Mouse (Mus musculus) hindbrain, embryonic 10.5 days (tissue): Measurements from ENCODE around the gene Gapdh. TPM values are rescaled to one million over a fixed set of nuclear protein-coding genes. Genes with fewer than 3 reads are reported as not detected.

Experiments used
- DNase-seq: peaks from one replicate; pipeline ENCODE4 v3.0.0-alpha.2; 2017; ENCODE audit warnings: low spot score
- H3K27ac ChIP-seq: fragments of 300-500 bp; sonication (generic); 2 replicates; pipeline ENCODE4 v1.5.1; 2016; ENCODE audit warnings: mild to moderate bottlenecking, moderate library complexity
- H3K27me3 ChIP-seq: fragments of 300-500 bp; sonication (generic); 2 replicates; pipeline ENCODE4 v1.6.1; 2016; ENCODE audit warnings: mild to moderate bottlenecking; ENCODE audit not compliant: poor library complexity, insufficient read depth, severe bottlenecking
- H3K36me3 ChIP-seq: fragments of 300-500 bp; sonication (generic); 2 replicates; pipeline ENCODE4 v1.6.1; 2016; ENCODE audit warnings: mild to moderate bottlenecking, moderate library complexity
- H3K4me1 ChIP-seq: fragments of 300-500 bp; sonication (generic); replicated peaks from 2 replicates; pipeline ENCODE4 v1.6.1; 2016; ENCODE audit warnings: mild to moderate bottlenecking
- H3K4me3 ChIP-seq: fragments of 300-500 bp; sonication (generic); 2 replicates; pipeline ENCODE4 v1.5.1; 2016; ENCODE audit warnings: mild to moderate bottlenecking, moderate library complexity
- H3K9me3 ChIP-seq: fragments of 300-500 bp; sonication (generic); 2 replicates; pipeline ENCODE4 v1.6.1; 2016; ENCODE audit warnings: mild to moderate bottlenecking, moderate library complexity
- WGBS: fragments of 180-500 bp; shearing (Covaris S2); methylation state at CpG from one replicate; pipeline ENCODE4 v1.1.7; 2016; 5-methylcytosine and 5-hydroxymethylcytosine counted together
- polyA plus RNA-seq: library from polyadenylated mRNA; unstranded; fragments of >200 nt; fragmentation: Nextera tagmentation; extraction: Ambion mirVana; gene quantifications from 2 replicates; pipeline ENCODE4 v1.2.1, GENCODE M21; 2016

The Gapdh gene
- 2,613 and 2,865 TPM in 2 replicates for polyA plus RNA-seq

DNA sequence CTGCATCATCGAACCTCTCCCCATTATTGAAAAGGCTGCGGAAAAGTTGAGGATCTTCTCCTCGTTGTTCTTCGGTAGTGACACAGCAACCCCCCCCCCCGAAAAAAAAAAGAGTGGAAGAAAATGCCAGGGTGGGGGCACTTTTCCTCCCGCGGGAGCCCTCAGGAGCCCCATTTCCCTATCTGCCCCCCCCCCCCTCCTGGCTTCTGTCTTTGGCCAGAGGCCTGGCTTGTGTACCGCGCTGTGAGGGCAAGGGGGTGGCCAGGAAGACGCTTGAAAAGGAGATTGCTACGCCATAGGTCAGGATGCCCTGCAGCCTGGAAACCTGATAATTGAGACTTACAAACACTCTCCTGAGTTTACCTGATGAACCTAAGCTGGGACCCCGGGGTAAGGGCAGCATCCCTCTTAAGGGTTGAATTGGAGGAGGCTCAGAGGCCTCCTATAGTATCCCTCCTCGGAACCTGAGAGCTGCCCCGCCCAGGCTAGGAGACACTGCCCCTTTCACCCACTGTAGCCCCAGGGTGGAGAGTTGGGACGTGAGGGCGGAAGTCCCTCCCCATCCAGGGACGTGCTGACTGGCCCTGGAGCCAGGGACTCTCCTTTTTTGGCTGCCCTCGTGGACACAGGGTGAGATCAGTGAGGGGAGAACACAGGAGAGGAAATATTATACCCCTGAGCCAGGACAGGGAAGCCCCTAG is at the start of gene Gapdh:
Gene Gapdh (minus strand): TSS at position 417 of the 701 bp plus-strand sequence.
- H3K27me3 ChIP-seq, result no peaks in the 10 kb centered on the region
- peak within 1 kb of the TSS; percentile 99 for H3K27ac ChIP-seq
- H3K4me1 ChIP-seq, result peaks cover 51% of the 10 kb centered on the region
- no peaks in the 10 kb centered on the region for H3K9me3 ChIP-seq
- peaks cover 82% of the 10 kb centered on the region for H3K36me3 ChIP-seq
- peak; percentile 80 for DNase-seq
- under 1% methylated on average over 18 of the region's 18 CpGs for WGBS
- H3K4me3 ChIP-seq, result peak within 1 kb of the TSS; percentile 92

DNA sequence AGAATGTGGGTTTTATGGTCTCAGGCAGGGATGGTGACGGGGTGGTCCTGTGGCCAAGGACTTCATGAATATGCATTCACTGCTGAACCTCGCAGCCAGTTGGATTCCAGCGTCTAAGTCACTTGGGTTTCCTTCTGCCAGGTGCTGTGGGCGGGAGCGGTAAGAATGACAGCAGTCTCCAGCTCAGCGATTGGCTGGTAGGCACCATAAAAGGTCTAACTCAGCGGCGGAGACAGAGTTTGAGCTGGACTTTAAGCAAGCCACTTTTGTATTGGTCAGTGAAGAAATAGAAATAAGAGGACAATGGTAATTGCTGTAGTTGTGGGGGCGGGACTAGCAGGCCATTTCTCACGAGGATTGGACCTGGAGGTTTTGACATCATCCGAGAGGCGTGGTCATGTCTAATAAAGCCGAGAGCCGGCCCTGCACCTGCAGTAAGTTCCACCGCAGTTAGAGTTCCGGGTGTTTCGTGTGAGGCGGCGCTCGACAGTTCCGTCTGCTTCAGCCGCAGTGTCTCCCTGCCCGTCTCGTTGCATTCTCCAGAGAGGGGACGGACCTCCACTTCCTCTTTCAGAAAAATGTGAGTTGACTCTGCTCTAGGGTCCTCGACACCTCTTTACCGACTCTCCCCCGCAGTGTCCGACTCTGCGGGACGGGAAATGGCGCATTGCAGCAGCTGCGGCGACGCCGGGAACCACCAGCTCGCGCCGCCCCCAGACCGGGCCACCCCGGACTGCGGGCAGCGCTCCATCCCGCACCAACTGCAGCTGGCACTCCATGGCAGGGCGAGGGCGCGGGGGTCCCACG is 49.1 kb upstream of the Gapdh start, which contains the start of gene Vamp1:
Gene Vamp1 (plus strand): TSS at position 404 of the 807 bp plus-strand sequence.
- H3K9me3 ChIP-seq, result no peaks in the 10 kb centered on the region
- peaks cover 30% of the 10 kb centered on the region for H3K27me3 ChIP-seq
- peak; percentile 91 for DNase-seq
- H3K36me3 ChIP-seq, result no peaks in the 10 kb centered on the region
- peak within 1 kb of the TSS; percentile 86 for H3K27ac ChIP-seq
- peaks cover 15% of the 10 kb centered on the region for H3K4me1 ChIP-seq
- H3K4me3 ChIP-seq, result peak within 1 kb of the TSS; percentile 76
- under 1% methylated on average over 48 of the region's 48 CpGs for WGBS

DNA sequence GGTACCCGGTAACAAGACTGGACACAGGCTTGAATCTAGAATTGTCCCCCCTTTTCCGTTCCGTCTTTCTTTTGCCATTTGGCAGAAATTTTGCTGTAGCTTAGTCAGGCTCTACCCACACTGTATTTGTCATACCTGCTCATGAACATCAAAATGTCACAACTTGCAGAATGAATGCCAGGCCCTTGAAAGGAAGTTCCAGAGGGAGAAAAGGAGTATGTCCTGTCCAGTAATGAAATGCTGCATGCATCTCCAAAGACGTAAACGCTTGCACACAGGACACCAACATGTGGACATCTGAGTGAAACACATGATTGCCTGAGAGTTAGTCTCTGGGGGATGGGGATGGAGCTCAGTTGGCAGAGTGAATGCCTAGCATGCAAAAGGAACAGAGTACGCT is 47.4 kb upstream of the Gapdh start:
- Histone ChIP-seq H3K27me3 (peaks cover 30% of the 10 kb centered on the region), H3K9me3 (no peaks in the 10 kb centered on the region), H3K4me1 (peaks cover 15% of the 10 kb centered on the region), H3K27ac (no peak overlapping the region), H3K4me3 (no peak overlapping the region), H3K36me3 (no peaks in the 10 kb centered on the region)
- DNase-seq, result no peak
- WGBS, result 81% methylated on average over 6 of the region's 6 CpGs

DNA sequence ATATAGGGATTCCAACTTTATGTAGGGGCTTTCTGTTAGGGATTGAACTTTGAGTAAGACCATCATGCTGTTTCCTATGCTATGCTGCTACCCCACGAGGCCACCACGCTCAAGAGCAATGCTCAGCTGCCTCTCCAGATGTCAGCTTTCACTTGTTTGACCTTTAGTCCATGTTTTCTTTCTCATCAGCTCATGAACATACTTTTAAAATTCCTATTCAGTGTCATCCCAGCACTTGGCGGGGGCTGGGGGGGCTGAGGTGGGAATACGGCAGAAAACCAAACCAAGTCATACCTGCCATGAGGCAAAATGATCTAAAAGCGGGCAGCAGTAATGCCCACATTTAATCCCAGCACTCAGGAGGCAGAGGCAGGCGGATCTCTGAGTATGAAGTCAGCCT is 46.9 kb upstream of the Gapdh start:
- H3K27ac ChIP-seq, result no peak overlapping the region
- H3K27me3 ChIP-seq, result peaks cover 30% of the 10 kb centered on the region
- no peaks in the 10 kb centered on the region for H3K9me3 ChIP-seq
- peaks cover 15% of the 10 kb centered on the region for H3K4me1 ChIP-seq
- no peak overlapping the region for H3K4me3 ChIP-seq
- DNase-seq, result no peak
- WGBS, result 75% methylated on average over 6 of the region's 6 CpGs
- no peaks in the 10 kb centered on the region for H3K36me3 ChIP-seq

DNA sequence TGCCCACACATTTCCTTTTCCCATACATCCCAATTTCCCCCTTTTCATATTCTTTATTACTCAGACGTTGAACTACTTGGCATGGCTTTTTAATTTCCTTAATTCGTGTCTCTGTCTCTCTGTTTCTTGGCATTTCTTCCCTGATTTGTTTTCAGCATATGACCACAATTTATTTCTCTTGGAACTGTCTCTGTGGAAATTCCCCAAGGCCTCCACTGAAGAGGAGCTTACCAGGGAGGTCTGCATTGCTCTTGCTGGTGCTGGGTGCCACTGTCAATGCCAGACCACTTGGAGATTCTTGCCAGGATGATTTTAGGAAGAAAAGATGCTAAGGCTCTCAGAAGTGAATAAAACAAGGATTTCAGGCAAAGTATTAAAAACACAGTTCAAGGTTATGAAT is 46.4 kb upstream of the Gapdh start:
- H3K4me3 ChIP-seq, result no peak overlapping the region
- peaks cover 30% of the 10 kb centered on the region for H3K27me3 ChIP-seq
- no peaks in the 10 kb centered on the region for H3K9me3 ChIP-seq
- peaks cover 15% of the 10 kb centered on the region for H3K4me1 ChIP-seq
- no peak overlapping the region for H3K27ac ChIP-seq
- DNase-seq, result no peak
- 60% methylated on average over 2 of the region's 2 CpGs for WGBS
- no peaks in the 10 kb centered on the region for H3K36me3 ChIP-seq

DNA sequence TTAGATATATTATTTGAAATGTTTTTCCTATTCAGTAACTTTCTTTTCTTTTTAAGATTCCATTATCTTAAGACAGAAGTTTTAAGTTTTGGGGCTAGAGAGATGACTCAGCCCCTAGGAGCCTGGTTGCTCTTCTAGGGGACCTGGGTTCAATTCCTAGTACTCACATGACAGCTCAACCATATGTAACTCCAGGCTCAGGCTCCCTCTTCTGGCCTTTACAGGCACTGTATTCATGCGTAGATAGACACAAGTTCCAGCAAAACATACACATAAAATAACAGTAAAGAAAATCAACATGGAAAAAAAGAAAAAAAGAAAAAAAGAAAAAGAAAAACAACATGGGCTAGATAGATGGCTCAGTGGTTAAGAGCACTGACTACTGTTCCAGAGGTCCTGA is 44.2 kb upstream of the Gapdh start:
- H3K9me3 ChIP-seq, result no peaks in the 10 kb centered on the region
- peaks cover 3% of the 10 kb centered on the region; the same call in 1 of the 2 replicates for H3K4me1 ChIP-seq
- no peak overlapping the region for H3K4me3 ChIP-seq
- WGBS, result 90% methylated on average over 1 of the region's 1 CpGs
- no peak overlapping the region for H3K27ac ChIP-seq
- no peak for DNase-seq
- H3K36me3 ChIP-seq, result no peaks in the 10 kb centered on the region
- H3K27me3 ChIP-seq, result peaks cover 21% of the 10 kb centered on the region; the same call in 1 of the 2 replicates

DNA sequence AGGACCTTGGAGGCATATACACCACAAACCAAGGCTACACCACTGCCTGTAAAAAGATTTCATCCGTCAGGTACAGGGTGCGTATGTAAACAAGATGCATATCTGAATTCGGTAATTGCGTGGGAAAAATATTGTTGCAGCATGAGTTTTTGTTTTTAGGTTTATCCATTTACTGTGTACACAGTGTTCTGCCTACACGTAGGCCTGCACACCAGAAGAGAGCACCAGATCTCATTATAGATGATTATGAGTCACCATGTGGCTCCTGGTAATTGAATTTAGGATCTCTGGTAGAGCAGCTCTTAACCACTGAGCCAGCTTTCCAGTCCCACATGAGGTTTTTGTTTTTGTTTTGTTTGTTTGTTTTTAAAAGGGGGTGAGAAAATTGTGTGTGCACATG is 30.9 kb upstream of the Gapdh start:
- H3K36me3 ChIP-seq, result peaks cover 26% of the 10 kb centered on the region
- DNase-seq, result no peak
- WGBS, result 91% methylated on average over 5 of the region's 5 CpGs
- H3K4me3 ChIP-seq, result no peak overlapping the region
- H3K4me1 ChIP-seq, result peaks cover 23% of the 10 kb centered on the region
- H3K9me3 ChIP-seq, result no peaks in the 10 kb centered on the region
- H3K27ac ChIP-seq, result no peak overlapping the region
- H3K27me3 ChIP-seq, result no peaks in the 10 kb centered on the region

DNA sequence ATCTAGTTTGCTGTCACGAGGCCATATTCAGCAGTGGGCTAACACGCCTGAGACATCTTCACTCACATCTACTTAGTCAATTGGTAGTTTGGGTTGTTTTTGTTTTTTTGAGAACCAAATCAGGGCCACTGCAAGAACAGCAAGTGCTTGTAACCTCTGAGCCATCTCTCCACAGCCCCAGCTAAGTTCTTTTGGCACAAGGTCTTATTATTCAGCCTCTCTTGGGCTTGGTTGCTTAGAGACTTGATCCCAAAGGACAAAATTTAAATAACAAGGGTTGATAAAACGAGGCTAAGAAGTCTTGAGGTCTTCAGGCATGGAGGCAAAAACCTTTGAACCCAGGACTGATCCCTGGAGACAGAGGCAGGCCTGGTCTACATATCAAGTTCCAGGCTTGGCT is 30.0 kb upstream of the Gapdh start:
- WGBS, result 45% methylated on average over 3 of the region's 3 CpGs
- no peaks in the 10 kb centered on the region for H3K9me3 ChIP-seq
- H3K27ac ChIP-seq, result no peak overlapping the region
- H3K27me3 ChIP-seq, result no peaks in the 10 kb centered on the region
- no peak overlapping the region for H3K4me3 ChIP-seq
- DNase-seq, result no peak
- peaks cover 26% of the 10 kb centered on the region for H3K36me3 ChIP-seq
- H3K4me1 ChIP-seq, result peaks cover 23% of the 10 kb centered on the region

DNA sequence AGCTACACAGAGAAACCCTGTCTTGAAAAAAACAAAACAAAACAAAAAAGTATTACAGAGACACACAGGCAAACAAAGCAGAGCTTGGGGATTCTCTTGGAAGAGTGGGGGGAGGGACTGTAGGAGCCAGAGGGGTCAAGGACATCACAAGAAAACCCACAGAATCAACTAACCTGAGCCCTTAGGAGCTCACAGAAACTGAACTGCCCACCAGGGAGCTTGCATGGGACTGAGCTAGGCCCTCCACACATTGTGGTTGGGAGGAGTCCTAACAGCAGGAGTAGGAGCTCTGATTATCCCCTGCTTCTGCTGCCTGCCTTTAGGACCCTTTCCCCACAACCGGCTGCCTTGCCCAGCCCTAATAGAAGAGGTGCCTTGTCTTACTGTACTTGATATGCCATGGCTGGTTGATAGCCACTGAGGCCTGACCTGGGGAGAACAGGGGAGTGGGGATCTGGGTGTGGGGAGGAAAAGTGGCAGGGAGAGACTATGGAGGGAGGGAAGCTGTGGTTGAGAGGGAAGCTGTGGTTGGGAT is 29.3 kb upstream of the Gapdh start:
- Histone ChIP-seq H3K27me3 (no peaks in the 10 kb centered on the region), H3K4me1 (peaks cover 23% of the 10 kb centered on the region), H3K36me3 (peaks cover 26% of the 10 kb centered on the region), H3K4me3 (no peak overlapping the region), H3K9me3 (no peaks in the 10 kb centered on the region), H3K27ac (no peak overlapping the region)
- DNase-seq, result no peak
- 32% methylated on average over 1 of the region's 1 CpGs for WGBS

DNA sequence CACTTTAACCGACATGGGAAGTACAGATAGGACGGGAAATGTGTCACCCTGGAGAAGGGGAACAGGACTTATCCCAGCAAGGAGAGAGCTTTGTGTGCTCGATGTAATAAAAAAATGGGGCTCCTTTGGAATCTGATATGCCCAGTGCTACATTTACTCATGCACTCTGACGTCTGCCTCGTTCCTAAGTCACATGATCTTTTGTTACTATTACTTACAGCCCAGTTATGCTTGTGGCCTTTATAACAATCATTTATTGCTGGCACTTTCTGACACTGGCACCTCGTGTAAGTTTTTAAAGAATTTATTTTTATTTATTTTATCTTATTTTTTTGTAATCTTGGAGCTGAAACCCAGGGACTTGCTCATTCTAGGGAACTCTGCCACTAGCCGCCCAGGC is 27.1 kb upstream of the Gapdh start:
- no peaks in the 10 kb centered on the region for H3K27me3 ChIP-seq
- H3K36me3 ChIP-seq, result peaks cover 41% of the 10 kb centered on the region
- DNase-seq, result no peak
- no peak overlapping the region for H3K4me3 ChIP-seq
- no peak overlapping the region for H3K27ac ChIP-seq
- 83% methylated on average over 7 of the region's 7 CpGs for WGBS
- H3K9me3 ChIP-seq, result no peaks in the 10 kb centered on the region
- peaks cover 33% of the 10 kb centered on the region for H3K4me1 ChIP-seq

DNA sequence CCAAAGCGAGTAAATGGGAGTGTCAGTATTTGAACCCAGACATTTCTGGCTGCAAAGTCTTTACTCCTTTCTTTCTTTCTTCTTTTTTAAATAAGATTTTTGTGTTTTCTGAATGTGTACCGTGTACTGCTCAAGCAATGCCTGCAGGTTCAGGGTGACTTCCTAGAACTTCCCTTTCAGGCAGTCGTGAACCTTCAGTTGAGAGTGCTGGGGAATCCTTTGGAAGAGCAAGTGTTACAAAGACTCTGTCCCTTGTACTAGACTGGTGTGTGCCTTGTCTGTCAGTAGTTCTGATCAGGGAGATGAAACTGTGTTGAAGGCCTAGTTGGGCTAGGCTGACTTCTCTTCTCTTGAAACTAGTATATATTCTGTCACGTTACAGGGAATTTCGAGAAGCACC is 26.6 kb upstream of the Gapdh start:
- peak overlapping the region; percentile 73 for H3K4me3 ChIP-seq
- H3K36me3 ChIP-seq, result peaks cover 46% of the 10 kb centered on the region
- H3K27ac ChIP-seq, result peak overlapping the region; percentile 99
- no peaks in the 10 kb centered on the region for H3K9me3 ChIP-seq
- H3K4me1 ChIP-seq, result peaks cover 33% of the 10 kb centered on the region
- H3K27me3 ChIP-seq, result no peaks in the 10 kb centered on the region
- no peak for DNase-seq
- 44% methylated on average over 5 of the region's 5 CpGs for WGBS

DNA sequence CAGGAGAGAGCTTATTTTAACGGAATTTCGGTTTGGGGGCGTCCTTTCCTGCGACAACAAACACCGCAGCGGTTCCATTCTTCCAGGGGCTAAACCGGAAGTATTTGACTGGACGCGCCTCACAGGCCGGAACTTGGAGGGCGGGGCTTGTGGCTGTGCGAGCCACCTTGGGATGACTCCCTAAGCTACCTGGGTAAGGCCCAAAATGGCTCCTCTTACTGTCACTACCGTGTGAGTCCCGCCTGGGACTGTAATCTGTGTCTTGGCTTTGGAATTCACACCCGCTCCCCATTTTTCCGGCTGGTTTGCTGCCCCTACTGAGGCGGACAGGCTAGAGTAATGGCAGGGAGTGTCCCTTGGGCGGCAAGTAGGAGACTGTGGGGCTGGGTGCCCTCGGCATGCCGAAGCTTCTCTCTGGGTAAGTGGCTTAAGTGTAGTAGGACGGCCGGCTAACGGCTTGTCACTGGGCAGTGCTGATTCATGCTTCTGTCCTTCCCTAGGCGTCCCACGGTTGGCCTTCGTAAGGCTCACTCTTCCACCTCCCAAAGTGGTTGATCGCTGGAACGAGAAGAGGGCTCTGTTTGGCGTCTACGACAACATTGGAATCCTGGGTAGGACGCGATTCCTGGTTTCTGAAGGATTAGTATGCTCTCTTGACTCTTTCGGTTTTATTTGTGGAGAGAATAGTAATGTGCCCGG is 25.9 kb upstream of the Gapdh start:
- peaks cover 33% of the 10 kb centered on the region for H3K4me1 ChIP-seq
- no peaks in the 10 kb centered on the region for H3K27me3 ChIP-seq
- no peaks in the 10 kb centered on the region for H3K9me3 ChIP-seq
- H3K36me3 ChIP-seq, result peaks cover 53% of the 10 kb centered on the region
- peak; percentile 94 for DNase-seq
- peak overlapping the region; percentile 99 for H3K27ac ChIP-seq
- WGBS, result under 1% methylated on average over 34 of the region's 34 CpGs
- H3K4me3 ChIP-seq, result peak overlapping the region; percentile 73
